Mouse (Mus musculus) c-Kit-negative CD71-positive TER-119-positive erythroid progenitor cells, embryonic 14.5 days (primary cell): ENCODE measurements around the gene Igll1.

Experiments used
- DNase-seq: peaks from one replicate; pipeline ENCODE4 v3.0.0-alpha.2; 2013; ENCODE audit warnings: low read depth, low spot score

Igll1 gene

GRCm38 (mm10) chr16:16854836-16855235 lies 8.9 kb downstream of the Igll1 start:
- no peak for DNase-seq

- DNase-seq: no peak
These were observed 11.4 kb downstream of the Igll1 start for GRCm38 (mm10) chr16:16852411-16852810.

- DNase-seq: no peak
These were observed 14.6 kb downstream of the Igll1 start for GRCm38 (mm10) chr16:16849196-16849595.

- no peak for DNase-seq
These were observed 34.1 kb downstream of the Igll1 start for GRCm38 (mm10) chr16:16829671-16830070.

GRCm38 (mm10) chr16:16828757-16829615 lies 34.8 kb downstream of the Igll1 start, which contains the start of gene Spag6l:
Gene Spag6l (minus strand): TSS chr16:16829456.
- DNase-seq: peak; percentile 12

GRCm38 (mm10) chr16:16826223-16826622 lies 37.6 kb downstream of the Igll1 start:
- DNase-seq: no peak

- DNase-seq: no peak
These were observed 38.3 kb downstream of the Igll1 start for GRCm38 (mm10) chr16:16825476-16825875.
